ENCODE assay signal across 23 mouse cellular contexts in the genomic region with DNA sequence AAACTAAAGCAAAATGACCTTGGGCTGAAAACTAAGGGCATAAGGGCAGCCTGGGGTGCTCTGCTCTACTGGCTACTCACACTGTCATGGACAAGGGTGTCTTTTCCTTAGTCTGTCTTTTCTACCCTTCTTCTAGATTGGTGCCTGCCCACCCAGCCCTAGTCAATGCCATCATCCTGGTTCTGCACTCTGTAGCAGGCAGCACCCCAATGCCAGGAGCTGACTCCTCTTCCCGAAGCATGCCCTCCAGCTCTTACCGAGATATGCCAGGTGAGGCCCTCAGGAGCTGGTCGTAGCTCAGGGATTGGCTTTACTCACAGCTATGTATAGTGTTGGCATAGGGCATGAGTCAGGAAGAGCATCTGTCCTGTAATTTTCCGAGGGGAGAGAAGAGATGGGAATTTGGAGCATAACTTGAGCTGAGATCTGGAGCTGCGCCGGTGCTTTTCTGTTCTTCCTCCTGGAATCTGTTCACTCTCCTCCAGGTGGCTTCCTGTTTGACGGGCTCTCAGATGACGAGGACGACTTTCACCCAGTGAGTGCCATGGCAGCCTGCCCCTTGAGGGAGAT. TPM values are rescaled to one million over a fixed set of nuclear protein-coding genes. Genes with fewer than 3 reads are reported as not detected.
DNase-seq lines count a peak whose midpoint lies in the region; ATAC-seq lines count a peak whose summit lies in the region.
"Had no signal": no experiment of that assay in that cellular context is flagged by ENCODE, and none has a peak within 500 bp of the region (broad histone marks: within the 10 kb centered on the region; RNA-seq: fewer than 3 reads in every experiment).

No protein-coding gene starts in this region.

- peak; percentile 88 for DNase-seq in cerebellum, adult 11-12 months
- no peak for DNase-seq in cerebellum, postnatal 4 days (ENCODE audit: low spot score in 2 of 2)
- peak; percentile 17 to 45 for DNase-seq in left cerebral cortex, postnatal 36 days (ENCODE audit: low spot score in 2 of 2)
- DNase-seq in left cerebral cortex, postnatal 10 days (ENCODE audit: extremely low spot score in 1 of 2, low spot score in 2 of 2): no peak
- DNase-seq in cerebellum, adult 9-10 months: peak; percentile 91
- no peak for DNase-seq in B cell, adult 2 months
- DNase-seq: adrenal gland, adult 8-10 months; embryo, embryonic 11 days; gastrocnemius, postnatal 25 days; heart, adult 18-20 months; heart, postnatal 10 days; kidney, adult 8-10 months; kidney, postnatal 10 days; liver; lung, postnatal 4 days; thymus, adult 2 months; thymus, postnatal 4 days had no signal

- intact Hi-C loops in left cerebral cortex, postnatal 36 days (cut with DNase I): no loop called here
- intact Hi-C loops in left cerebral cortex, postnatal 10 days (cut with DNase I): no loop called here

- ATAC-seq in megakaryocyte progenitor cell, adult 5-6 weeks (replicated peaks; ENCODE audit: poor library complexity): no peak
- ATAC-seq: activated CD4-positive, CD25-positive, alpha-beta regulatory T cell, adult 4 months; forebrain, embryonic 13.5 days; hindbrain, embryonic 16.5 days; intestine, embryonic 15.5 days had no signal

RNA-seq across cellular contexts. Expression of a gene that starts 10.8 kb away (rescaled TPM):
- total RNA-seq in left cerebral cortex, postnatal 36 days (2021): 100 to 1,000 TPM; 108 to 128 TPM
- total RNA-seq in left cerebral cortex, postnatal 10 days (2021): 100 to 1,000 TPM in 1 of 2 experiments, 10 to 100 TPM in 1; 98.2 to 107 TPM
- 72.7 and 78.4 TPM in 2 replicates for total RNA-seq in megakaryocyte progenitor cell, adult 5-6 weeks (2015)
- total RNA-seq in megakaryocyte progenitor cell, adult 5-6 weeks (2017): 14.2 and 16.1 TPM in 2 replicates

RNA-seq across cellular contexts. Expression of a gene that starts 18.3 kb away (rescaled TPM):
- 100 to 1,000 TPM; 130 to 162 TPM for total RNA-seq in left cerebral cortex, postnatal 36 days (2021)
- 100 to 1,000 TPM; 127 to 132 TPM for total RNA-seq in left cerebral cortex, postnatal 10 days (2021)
- total RNA-seq in megakaryocyte progenitor cell, adult 5-6 weeks (2015): 0.10 and 0.27 TPM in 2 replicates
- total RNA-seq in megakaryocyte progenitor cell, adult 5-6 weeks (2017): 0.04 and 0.61 TPM in 2 replicates
- total RNA-seq: MEL had no signal

Comparison
In these comparisons a context has a peak if more than half of its experiments do, and no peak if none do; other contexts are left out.
1. DNase-seq: peak in cerebellum, adult 11-12 months (single experiment), left cerebral cortex, postnatal 36 days (2 of 2) and cerebellum, adult 9-10 months (single experiment); none in cerebellum, postnatal 4 days (0 of 2), left cerebral cortex, postnatal 10 days (0 of 2) and B cell, adult 2 months (0 of 2).
2. RNA of a gene that starts 18.3 kb away (total RNA-seq): 130 to 162 TPM in left cerebral cortex, postnatal 36 days and 127 to 132 TPM in left cerebral cortex, postnatal 10 days; 0.04 to 0.61 TPM in megakaryocyte progenitor cell, adult 5-6 weeks; every median in the first group is over 10 times any median in the second.